Mouse (Mus musculus) testis, adult 2 months (tissue): ENCODE data around the gene Meox1. TPM values are rescaled to one million over a fixed set of nuclear protein-coding genes. Genes with fewer than 3 reads are reported as not detected.

Experiments used
- H3K27ac ChIP-seq: fragments of 200-500 bp; 2 replicates; pipeline ENCODE4 v1.5.1; 2012; ENCODE audit warnings: low read depth, low read length; ENCODE audit not compliant: control insufficient read depth, insufficient read depth
- H3K27me3 ChIP-seq: fragments of 200-500 bp; 2 replicates; pipeline ENCODE4 v1.6.1; 2012; ENCODE audit warnings: mild to moderate bottlenecking, low read length, moderate library complexity; ENCODE audit not compliant: control insufficient read depth, insufficient read depth
- H3K36me3 ChIP-seq: fragments of 200-500 bp; 2 replicates; pipeline ENCODE4 v1.6.1; 2012; ENCODE audit warnings: mild to moderate bottlenecking, low read length; ENCODE audit not compliant: control insufficient read depth, insufficient read depth
- H3K4me1 ChIP-seq: fragments of 200-500 bp; 2 replicates; pipeline ENCODE4 v1.6.1; 2012; ENCODE audit warnings: low read length; ENCODE audit not compliant: control insufficient read depth, insufficient read depth
- H3K4me3 ChIP-seq: fragments of 200-500 bp; 2 replicates; pipeline ENCODE4 v1.5.1; 2012; ENCODE audit warnings: low read depth, mild to moderate bottlenecking, low read length, moderate library complexity, mixed read lengths; ENCODE audit not compliant: control insufficient read depth
- CTCF ChIP-seq: fragments of 200-500 bp; IDR thresholded peaks from 2 replicates; pipeline ENCODE4 v1.5.1; 2012; ENCODE audit warnings: low read depth, mild to moderate bottlenecking, inconsistent platforms, low read length, moderate library complexity; ENCODE audit not compliant: control insufficient read depth, insufficient read depth, insufficient replicate concordance
- POLR2A ChIP-seq: fragments of 200-500 bp; IDR thresholded peaks from 2 replicates; pipeline ENCODE4 v1.6.1; 2012; ENCODE audit warnings: low read depth, mild to moderate bottlenecking, inconsistent platforms, low read length, moderate library complexity; ENCODE audit not compliant: control insufficient read depth
- polyA plus RNA-seq: library from polyadenylated mRNA; depleted of rRNA; stranded (reverse); fragments of >200 nt; gene quantifications from 2 replicates; pipeline ENCODE4 v1.2.3, GENCODE M21; 2012; rRNA removed

The Meox1 gene
- 0.18 and 1.7 TPM in 2 replicates for polyA plus RNA-seq

DNA sequence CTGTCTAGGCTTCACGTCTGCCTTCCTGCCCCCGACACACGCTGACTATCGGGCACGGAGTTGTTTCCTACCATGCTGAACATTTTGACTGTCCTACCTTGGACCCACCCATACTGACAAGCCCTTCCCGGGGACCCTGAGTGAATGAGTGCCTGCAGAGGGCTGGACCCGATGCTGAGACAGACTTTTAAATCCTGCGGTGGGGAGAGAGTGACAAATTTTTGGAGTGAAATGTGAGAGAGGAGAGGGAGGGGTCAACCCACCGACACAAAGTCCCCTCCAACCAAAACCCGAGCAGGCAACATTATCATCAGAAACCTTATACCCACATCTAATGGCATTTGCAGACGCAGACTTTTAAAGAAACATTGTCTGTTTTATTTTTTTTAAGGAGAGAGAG, at the start of gene Meox1:
Gene Meox1, minus strand, starts transcription at position 171 of the 400 bp plus-strand sequence.
- no peak for TF ChIP-seq CTCF
- no peak for TF ChIP-seq POLR2A
- Histone ChIP-seq H3K27me3 (no peaks in the 10 kb centered on the region), H3K4me3 (no peak within 1 kb of the TSS), H3K27ac (no peak within 1 kb of the TSS), H3K4me1 (peaks cover 5% of the 10 kb centered on the region; the same call in 1 of the 2 replicates), H3K36me3 (no peaks in the 10 kb centered on the region)

DNA sequence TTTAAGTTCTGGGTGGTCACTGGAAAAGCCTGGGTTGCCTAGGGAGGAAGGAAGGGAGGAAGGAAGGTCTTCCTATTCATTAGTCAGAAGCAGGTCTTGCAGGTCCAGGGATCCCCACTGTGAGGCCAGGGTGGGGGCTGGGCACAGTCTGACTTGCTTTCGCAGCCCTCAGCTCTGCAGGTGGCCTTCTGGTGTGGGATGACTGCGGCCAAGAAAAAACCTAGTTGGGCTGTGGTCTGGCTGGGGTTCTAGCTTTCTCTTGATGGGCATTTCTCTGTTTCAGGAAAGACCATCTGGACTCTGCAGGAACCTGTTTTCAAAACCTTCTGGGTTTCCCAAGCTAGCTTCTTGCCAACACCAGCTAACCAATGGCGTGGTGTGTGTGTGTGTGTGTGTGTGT, 48.9 kb upstream of the Meox1 start:
- H3K27ac ChIP-seq: no peak overlapping the region
- no peak overlapping the region for H3K4me3 ChIP-seq
- no peak for TF ChIP-seq CTCF
- TF ChIP-seq POLR2A: no peak
- no peaks in the 10 kb centered on the region for H3K36me3 ChIP-seq
- H3K4me1 ChIP-seq: no peaks in the 10 kb centered on the region
- H3K27me3 ChIP-seq: no peaks in the 10 kb centered on the region

DNA sequence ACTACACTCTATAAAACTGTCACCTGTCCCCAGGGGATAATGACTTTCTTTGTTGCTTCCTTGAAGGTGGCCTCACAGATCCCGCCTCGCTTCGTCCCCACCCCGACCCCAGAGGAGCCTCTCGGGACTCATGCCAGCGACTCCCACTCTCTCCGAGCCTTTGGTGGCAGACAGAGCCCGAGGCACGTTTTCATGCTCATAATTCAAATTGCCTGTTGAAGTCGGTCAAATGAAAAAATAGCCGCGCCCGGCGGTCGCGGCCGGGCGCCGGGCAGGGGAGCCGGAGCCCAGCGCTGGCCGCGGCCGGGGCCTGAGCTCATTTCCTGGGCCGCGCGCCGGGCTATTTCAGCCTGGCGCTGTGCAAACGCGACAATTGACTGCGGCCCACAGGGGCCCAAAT, 42.9 kb upstream of the Meox1 start:
- Histone ChIP-seq H3K27ac (no peak overlapping the region), H3K4me3 (peak overlapping the region; percentile 58), H3K27me3 (no peaks in the 10 kb centered on the region; the same call in 1 of the 2 replicates)

DNA sequence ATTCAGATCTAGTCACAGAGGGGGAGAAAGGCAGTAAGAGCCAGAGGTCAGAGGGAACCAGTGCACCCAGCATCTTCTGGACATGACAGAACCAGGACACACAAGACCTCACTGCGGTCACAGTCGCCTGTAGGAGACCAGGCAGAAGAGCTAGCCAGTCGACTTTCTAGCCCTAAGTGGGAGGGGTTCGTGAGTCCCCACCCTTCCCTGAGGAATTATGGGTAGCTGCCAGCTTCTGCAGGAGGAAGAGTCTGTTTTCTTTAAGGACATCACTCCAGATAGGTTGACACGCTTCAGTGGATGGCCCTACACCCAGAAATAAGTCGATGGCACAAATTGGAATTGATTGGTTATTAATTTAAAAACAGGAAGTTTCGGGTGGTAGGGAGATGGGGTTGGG, 42.2 kb upstream of the Meox1 start:
- Histone ChIP-seq H3K27ac (no peak overlapping the region), H3K36me3 (no peaks in the 10 kb centered on the region), H3K4me3 (no peak overlapping the region), H3K27me3 (no peaks in the 10 kb centered on the region; the same call in 1 of the 2 replicates), H3K4me1 (peaks cover 9% of the 10 kb centered on the region)
- TF ChIP-seq POLR2A (no peak), CTCF (no peak)

More for the DNA sequence above, 42.9 kb upstream of the Meox1 start:
- Histone ChIP-seq H3K36me3 (no peaks in the 10 kb centered on the region), H3K4me1 (peaks cover 9% of the 10 kb centered on the region)
- TF ChIP-seq CTCF: no peak
- no peak for TF ChIP-seq POLR2A

DNA sequence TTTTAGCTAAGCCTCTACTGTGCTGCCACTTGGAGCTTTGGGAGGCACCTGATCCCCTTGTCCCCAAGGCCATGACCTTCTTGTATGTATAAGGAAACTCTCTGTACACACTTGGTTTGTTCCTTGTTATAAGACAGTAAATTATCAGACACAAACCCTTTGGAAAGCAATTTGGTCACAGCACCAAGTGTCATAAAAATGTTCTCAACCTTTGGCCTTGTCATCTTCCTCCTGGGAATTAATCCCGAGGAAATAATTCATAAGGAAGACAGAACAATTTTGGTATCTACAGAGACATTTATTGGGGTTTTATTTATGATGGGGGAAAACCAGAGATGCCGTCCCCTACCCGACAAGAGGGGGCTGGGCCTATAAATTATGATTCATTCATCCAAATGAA, 41.6 kb upstream of the Meox1 start:
- H3K4me3 ChIP-seq: no peak overlapping the region
- no peak for TF ChIP-seq CTCF
- no peaks in the 10 kb centered on the region; the same call in 1 of the 2 replicates for H3K27me3 ChIP-seq

DNA sequence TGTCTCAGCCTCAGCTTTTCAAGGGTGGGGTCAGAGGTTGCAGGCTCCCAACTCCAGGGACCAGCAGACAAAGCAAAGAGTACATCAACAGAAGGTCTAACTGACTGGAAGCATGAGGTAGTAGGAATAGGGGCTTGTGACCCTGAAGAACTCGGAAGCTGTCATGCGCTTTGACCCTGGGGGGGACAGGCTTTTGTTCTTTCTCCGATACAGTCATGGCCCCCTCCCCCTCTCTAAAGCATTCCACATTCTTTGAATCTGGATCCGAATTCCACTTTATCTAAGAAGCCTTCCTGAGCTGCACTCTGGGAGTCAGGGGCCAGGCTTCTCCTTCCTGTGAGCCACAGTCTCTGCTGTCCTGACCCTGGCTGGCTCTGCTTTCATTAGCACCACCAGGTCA, 37.8 kb upstream of the Meox1 start:
- Histone ChIP-seq H3K27ac (no peak overlapping the region), H3K27me3 (no peaks in the 10 kb centered on the region; the same call in 1 of the 2 replicates), H3K4me3 (no peak overlapping the region), H3K4me1 (peaks cover 11% of the 10 kb centered on the region), H3K36me3 (no peaks in the 10 kb centered on the region)
- no peak for TF ChIP-seq CTCF
- TF ChIP-seq POLR2A: no peak

More for the DNA sequence above, 41.6 kb upstream of the Meox1 start:
- Histone ChIP-seq H3K36me3 (no peaks in the 10 kb centered on the region), H3K27ac (no peak overlapping the region), H3K4me1 (peaks cover 9% of the 10 kb centered on the region)

DNA sequence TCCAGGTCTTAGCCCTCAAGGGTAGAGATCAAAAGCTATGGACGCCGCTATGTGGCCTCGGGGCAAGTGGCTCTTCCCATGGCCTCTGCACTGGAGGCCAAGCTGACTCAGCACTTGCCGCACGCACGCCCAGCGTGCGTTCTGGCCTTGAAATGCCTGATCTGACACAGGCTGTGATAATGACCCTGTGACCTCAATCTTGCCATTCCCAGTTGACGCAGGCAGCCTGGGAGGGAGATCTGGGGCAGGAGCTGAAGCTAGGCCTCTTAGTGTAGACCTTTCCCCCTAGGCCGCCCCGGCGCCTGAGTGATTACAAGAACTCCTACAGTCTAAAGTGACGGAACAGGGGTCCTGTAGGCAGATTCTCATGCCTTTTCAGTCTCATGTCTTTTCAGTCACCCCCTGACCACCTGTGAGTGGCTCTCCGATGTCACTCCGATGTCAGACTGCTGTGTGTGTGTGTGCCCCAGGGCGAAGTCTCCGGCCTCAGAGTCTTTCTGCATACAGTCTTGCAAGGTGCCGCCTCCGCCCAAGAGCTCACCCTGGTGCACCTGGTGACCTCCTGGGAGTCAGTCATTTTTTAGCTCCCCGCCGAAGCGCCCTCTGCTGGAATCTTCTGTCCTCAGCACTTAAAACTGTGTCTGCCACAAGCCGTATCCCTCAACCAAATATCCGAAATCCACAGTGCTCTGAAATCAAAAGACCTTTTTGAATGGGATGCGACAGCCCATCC, 34.0 kb upstream of the Meox1 start:
- H3K27ac ChIP-seq: peak overlapping the region; percentile 55
- peaks cover 10% of the 10 kb centered on the region for H3K4me1 ChIP-seq
- no peaks in the 10 kb centered on the region for H3K36me3 ChIP-seq
- no peaks in the 10 kb centered on the region for H3K27me3 ChIP-seq
- no peak; the same call in 1 of the 2 replicates for TF ChIP-seq POLR2A
- TF ChIP-seq CTCF: peak; percentile 44; the same call in 1 of the 2 replicates
- H3K4me3 ChIP-seq: peak overlapping the region; percentile 4
